Mouse (Mus musculus) adrenal gland, adult 18-20 months (tissue): ENCODE results near the gene Etfb. TPM values are rescaled to one million over a fixed set of nuclear protein-coding genes. Genes with fewer than 3 reads are reported as not detected.
"Not testable (repeated sequence)": the region's sequence is repeated elsewhere in the genome, so short reads cannot be mapped to it uniquely, and the experiment has no call there.

Experiments used
- DNase-seq, 2 experiments: peaks; one replicate each; pipeline ENCODE4 v3.0.0; 2021 to 2022; ENCODE audit warnings: low spot score in 2 of 2
- long read RNA-seq, 2 experiments: library from polyadenylated mRNA; stranded (forward); transcript quantifications; one replicate each; pipeline ENCODE4 v2.0.0; 2021
- total RNA-seq, 2 experiments: library from RNA; stranded (reverse); gene quantifications; 1 replicate in 1 of 2; 2 replicates in 1 of 2; pipeline ENCODE4 v1.2.3; 2021

Etfb gene
- 100 to 1,000 TPM; 440 to 834 TPM for total RNA-seq
- long read RNA-seq, experiment 1, transcript Etfb-201 (6 exons, 893 nt), result major isoform, 238 of 263 reads
- long read RNA-seq, experiment 1, partial matches to known transcripts, result 20 of 263 reads
- long read RNA-seq, experiment 1, other reads (novel, unspliced or antisense), result 5 of 263 reads
- long read RNA-seq, experiment 2, transcript Etfb-205 (5 exons, 551 nt), result minor isoform, 5 of 647 reads
- long read RNA-seq, experiment 2, transcript Etfb-201 (6 exons, 893 nt), result major isoform, 527 of 647 reads
- long read RNA-seq, experiment 2, partial matches to known transcripts, result 101 of 647 reads
- long read RNA-seq, experiment 2, other reads (novel, unspliced or antisense), result 14 of 647 reads

DNA sequence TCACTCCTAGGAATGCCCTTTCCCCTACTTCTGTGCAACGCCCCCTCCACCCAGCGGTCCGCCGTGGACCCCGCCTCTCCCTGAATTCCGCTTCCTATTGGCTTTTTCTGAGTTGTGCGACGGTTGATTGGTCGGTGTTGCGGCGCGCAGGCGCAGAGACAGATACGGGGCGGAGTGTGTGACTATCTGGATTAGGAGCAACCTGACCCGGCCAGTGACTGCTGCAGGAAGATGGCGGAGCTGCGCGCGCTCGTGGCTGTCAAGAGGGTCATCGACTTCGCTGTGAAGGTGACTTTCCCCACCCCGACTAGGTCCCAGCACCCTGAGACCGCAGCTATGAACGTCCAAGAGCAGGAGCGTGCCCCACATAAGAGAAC, at the start of gene Etfb, which contains the start of gene Gm45233:
TSS of gene Etfb (plus strand) at position 167 of the 377 bp plus-strand sequence.
TSS of gene Gm45233 (plus strand) at position 212 of the 377 bp plus-strand sequence.
- peak; percentile 86 to 89 for DNase-seq

DNA sequence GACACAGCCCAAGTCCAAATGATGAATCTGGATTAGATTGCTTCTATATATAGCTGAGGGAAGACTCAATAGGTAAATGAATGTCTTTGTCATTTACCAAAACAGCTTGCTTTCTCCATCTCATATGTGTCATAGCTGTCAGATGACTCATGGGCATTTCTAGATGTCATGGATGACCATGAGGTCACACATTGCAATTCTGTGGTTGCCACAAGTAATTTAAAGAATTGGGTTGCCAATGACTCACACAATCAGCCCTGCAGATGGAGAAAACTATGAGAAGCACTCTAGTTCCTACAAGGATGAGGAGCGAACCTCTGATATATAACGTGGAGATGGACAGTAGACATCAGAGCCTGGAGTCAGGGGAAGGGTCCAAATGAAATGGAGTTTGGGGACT, 44.4 kb upstream of the Etfb start:
- DNase-seq, result no peak

DNA sequence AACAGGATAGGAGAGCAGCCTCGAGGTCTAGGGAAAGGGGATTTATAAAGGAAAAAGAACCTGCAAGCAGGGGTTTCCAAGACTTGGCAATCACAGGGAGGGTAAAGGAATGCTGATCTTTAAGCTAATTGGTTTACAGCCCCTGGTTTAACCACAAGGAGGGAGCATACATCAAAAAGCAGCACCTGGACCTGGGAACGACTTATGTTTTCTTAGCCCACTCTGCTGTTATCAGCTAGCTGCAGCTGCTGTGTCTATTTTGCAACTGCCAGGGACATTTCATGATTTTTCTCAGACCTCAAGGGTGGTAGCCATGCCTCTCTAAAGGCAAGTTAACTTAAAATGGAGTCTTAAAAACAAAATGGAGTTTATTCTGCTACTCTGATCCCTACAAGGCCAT, 41.2 kb upstream of the Etfb start:
- no peak for DNase-seq

DNA sequence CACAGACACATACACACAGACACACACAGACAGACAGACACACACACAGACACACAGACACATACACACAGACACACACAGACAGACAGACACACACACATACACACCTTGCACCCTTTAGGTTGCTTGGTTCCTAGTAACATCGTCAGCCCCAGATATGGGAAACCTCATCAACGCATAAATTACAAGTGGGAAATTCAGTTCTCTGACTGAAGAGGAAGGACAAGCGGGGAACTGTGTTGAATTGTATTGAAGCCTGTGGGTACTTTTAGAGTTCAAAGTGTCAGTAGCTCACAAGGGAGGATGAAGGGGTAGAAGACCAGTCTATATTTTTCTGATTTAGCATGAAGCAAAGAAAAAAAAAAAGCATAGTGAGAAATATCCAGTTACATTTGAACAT, 36.3 kb upstream of the Etfb start:
- no peak for DNase-seq

DNA sequence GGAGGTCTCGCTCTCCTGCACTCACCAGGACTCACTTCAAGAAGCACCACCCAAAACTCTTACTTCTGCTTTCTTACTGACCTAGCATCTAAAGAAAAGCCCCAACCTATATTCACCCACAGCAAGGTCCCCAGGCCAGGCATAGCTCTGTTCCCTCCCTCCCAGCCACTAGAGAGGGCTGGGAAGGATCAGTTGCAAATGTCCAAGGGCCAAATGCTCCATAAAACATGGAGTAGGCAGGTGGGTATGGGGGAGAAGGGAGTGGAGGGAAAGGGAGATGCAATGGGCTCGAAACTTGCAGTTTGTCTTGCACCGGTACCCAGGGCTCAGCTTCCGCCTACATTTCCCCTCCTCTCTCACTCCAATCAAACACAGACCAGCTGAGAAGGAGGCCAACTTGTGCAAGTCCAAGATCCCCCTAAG, 35.7 kb upstream of the Etfb start, which contains the start of gene Siglecg:
TSS of gene Siglecg (plus strand) at position 74 of the 423 bp plus-strand sequence.
- no peak for DNase-seq

DNA sequence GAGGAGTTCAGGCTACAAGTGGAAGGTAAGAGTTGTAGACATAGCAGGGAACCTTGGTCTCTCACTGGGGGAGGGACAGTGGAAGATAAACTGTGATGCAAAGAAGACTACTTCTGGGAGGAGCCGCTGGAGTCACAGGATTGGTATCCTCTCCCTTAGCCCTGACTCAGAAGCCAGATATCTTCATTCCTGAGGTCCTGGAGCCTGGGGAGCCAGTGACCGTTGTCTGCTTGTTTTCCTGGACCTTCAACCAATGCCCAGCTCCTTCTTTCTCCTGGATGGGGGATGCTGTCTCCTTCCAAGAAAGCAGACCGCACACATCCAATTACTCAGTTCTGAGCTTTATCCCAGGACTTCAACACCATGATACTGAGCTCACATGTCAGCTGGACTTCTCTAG, 34.8 kb upstream of the Etfb start:
- no peak for DNase-seq

DNA sequence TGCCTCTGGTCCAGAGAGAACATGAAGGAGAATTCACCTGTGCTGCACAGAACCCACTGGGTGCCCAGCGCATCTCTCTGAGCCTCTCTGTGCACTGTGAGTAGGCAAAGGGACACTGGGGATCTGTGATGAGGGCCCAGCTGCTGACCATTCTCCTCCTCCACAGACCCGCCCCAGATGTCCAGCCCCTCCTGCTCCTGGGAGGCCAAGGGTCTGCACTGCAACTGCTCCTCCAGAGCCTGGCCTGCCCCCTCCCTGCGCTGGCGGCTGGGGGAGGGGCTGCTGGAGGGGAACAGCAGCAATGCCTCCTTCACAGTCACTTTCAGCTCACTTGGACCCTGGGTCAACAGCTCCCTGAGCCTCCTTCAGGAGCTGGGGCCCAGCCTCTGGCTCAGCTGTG, 32.2 kb upstream of the Etfb start:
- not testable (repeated sequence) for DNase-seq

DNA sequence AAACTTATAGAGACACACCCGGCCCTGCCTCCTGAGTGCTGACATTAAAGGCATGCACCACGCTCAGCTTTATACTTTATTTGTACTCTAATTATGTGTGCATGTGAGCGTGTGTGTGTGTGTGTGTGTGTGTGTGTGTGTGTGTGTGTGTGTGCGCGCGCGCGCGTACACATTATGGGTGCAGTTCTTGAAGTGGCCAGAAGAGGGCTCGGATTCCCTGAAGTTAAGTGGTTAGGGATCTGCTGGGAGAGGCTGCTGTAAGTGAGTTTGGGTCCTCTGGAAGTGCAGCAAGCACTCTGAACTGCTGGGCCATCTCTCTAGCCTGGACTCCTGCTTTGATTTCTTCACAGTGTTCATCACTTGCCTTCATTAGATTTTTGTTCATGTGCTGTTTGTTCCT, 26.6 kb upstream of the Etfb start:
- no peak for DNase-seq

DNA sequence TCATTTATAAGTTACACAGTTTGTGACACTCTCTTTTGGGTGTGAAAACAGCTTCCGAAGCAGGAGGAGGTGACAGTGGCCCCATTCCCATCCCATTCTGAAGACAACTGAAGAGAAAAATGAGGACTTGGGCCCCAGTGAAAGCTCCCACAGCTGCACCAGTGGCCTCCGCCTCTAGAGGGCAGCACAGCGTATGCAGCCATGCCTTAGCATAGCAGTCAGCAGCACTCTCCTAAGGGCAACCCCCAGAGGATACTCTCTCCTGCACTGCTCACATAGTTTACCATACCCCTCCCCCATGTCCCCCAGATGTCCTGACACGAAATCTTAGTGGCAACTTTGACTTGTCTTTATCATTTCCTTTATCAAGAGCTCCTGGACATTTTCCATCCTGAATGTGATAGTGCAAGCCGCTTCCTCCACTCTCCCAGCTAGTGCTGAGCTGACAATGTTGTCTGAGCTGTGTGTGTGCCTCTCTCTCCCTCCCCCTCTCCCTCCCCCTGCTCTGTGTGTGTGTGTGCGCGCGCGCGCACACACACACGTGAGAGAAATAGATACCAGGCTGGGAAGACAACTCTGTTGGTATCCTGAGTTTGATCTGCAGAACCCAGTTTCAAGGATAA, 20.8 kb upstream of the Etfb start:
- DNase-seq, result peak; percentile 82 to 87

DNA sequence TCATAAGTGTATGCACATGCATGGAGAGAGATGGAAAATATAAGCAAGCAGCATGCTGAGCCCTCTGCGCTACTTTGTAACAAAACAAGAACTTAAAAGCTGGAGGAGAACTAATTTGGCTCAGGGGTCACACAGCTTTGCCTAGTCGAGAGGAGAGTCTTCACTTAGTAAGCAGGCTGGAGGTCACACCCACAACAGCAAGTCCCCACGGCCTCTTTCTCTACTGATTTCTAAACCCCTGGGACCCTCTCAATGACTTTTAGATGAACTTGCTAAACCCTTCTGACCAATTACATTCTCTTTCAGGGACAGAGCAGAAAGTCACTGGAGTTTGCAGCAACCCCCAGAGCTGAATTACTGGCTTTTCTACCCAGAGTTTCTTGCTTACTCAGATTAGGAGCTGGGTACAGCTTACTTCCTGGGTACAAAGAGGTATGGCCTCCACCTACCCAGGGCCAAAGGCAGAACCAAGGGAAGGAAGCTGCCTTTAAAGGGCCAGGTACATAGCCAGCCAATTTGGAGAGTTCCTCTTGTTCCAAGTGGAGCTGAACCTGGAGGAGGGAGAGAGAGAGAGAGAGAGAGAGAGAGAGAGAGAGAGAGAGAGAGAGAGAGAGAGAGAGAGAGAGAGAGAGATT, 19.8 kb upstream of the Etfb start:
- DNase-seq, result no peak

DNA sequence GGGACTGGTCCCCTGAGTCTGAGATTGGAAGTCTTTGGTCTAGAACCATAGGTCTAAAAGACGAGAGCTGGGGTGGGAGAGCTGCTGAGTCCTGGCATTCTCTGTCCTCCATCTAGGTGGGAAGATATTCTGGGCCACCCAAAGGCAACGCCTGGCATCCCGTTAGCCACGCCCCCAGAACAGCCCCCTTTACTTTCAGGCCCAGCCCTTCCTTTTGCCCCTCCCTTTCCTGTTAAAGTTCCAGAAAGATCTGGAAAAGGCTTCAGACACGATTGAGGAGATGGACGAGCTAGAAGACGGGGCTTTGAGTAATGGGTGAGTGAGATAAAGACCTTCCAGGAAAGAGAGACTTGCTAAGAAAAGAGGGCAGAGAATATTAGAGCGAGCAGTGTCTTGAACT, 16.5 kb upstream of the Etfb start, which contains the start of gene Lim2:
TSS of gene Lim2 (plus strand) at position 265 of the 400 bp plus-strand sequence.
- DNase-seq, result no peak

DNA sequence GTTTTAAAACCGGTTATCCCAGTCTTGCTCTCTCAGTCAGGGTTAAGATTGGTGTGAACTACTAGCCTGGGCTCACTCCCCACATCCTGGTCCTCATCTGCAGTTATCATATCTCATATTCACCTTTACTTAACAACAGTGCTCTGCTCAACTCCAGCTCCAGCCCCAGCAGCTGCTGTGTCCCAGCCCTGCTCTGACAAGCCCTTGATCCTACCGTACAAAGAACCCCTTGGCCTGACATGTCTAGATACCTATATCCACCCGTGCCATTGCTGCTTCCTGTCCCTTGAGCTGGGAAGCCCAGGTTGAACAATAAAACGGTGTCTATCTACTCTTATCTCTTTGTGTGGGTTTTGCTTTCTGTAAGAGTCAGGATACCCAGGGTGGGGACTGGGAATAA, 14.4 kb upstream of the Etfb start:
- DNase-seq, result no peak

DNA sequence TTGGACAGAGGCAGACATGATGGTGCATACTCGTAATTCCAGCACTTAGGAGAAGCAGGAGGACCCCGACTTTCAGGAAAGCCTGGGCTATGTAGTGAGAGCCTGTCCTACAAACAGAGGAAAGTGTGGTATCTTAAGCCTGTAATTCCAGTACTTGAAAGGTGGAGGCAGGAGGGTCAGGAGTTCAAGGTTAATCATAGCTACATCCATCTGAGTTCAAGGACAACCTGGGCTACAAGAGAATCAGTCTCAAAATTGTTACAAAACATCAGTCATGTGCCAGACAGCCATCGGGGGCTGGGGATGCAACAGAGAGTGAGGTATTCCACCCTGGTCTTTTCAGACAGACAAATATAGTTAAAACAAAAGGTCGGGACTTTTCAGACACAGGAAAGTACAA, 11.0 kb upstream of the Etfb start:
- no peak for DNase-seq

DNA sequence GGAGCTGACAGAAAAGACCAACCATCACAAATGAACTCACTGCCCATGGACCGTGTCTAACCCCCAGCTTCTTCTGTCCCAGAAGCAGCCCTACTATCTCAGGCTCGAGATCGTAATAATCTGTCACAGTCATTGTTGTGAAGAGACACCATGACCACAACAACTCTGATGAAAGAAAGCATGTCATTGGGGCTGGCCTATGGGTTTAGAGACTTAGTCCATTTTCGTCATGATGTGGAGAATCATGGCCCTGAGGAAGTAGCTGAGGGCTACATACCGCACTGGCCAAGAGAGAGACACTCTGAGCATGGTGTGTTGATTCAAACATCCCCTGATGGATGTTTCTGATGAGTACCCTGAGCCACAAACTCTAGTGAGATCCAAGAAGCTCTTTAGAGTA, 9.2 kb upstream of the Etfb start:
- DNase-seq, result no peak

DNA sequence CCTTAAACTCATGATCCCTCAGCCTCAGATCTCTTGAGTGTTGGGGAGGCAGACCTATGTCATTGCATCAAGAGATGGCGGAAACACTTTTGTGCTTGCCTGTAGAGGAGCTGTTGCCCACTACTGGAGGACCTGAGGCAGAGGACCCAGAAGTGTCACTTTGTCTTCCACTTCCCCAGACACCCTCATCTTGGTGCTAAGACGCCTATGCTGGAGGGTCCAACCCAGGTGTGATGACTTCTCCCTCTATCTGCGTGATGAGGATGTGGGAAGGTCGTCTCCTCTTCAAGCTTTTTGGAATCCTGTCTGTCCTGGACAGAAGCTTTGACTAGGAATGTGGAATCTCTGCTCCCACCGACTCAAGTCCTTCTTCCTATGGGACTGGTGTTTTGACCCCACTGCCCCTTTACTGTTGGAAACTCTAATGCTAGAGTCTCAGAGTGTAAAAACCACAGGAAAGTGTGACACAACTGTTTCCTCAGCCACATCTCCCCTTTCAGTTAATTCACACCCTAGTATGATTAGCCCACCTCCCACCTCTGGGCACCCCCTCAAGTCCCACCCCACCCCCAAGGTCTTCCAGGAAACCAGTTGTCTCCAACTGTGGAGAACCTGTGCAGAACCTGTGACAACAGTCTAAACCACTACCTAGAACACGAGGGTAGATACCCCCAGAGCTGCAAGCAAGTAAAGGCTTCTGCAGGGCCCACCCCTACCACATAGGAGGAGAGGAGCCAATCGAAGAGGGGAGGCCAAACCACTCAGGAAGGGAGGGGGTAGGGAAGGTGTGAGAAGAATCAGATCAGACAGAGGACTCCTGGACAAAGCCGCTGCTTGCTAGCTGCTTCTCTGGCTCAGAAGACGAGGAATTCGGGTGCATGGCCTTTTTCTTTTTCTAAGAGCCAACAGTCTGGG, 7.3 kb upstream of the Etfb start, which contains the start of gene Nkg7:
TSS of gene Nkg7 (plus strand) at position 733 of the 915 bp plus-strand sequence.
- no peak for DNase-seq

DNA sequence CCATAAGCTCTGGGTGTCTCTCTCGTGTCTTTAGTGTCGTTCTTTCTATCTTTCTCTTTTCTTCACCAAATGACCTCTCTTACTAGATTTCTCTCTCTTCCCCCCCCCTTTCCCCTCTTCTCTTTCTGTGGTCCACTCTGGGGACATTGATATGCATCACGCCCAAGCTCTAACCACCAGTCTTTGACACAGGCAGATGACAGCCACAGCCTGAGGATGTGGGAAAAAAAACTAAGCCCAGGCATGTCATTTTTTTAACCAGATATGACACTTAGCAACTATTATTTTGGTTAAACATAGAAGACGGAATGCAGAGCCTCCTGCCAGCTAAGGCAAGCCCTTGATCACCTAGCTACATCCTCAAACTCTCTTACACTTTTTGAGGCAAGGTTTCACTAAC, 5.3 kb upstream of the Etfb start:
- DNase-seq, result no peak

DNA sequence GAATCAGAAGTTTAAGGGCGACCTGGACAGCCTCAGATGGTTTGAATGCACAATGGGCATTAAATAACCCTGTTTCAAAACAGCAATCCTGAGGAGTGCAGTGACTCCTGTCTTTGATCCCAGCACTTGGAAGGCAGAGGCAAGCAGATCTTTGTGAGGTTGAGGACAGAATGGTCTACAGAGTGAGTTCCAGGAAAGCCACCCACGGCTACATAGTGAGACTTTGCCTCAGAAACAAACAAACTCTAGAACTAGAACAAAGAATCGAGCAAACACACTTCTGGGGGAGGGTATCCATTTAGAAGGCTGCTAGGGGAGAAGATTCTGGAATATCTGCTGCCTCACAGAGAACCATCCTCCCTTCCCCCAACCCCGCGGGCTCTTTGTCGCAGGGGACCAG, 3.4 kb upstream of the Etfb start, which contains the start of gene Cldnd2:
TSS of gene Cldnd2 (plus strand) at position 301 of the 400 bp plus-strand sequence.
- DNase-seq, result no peak

DNA sequence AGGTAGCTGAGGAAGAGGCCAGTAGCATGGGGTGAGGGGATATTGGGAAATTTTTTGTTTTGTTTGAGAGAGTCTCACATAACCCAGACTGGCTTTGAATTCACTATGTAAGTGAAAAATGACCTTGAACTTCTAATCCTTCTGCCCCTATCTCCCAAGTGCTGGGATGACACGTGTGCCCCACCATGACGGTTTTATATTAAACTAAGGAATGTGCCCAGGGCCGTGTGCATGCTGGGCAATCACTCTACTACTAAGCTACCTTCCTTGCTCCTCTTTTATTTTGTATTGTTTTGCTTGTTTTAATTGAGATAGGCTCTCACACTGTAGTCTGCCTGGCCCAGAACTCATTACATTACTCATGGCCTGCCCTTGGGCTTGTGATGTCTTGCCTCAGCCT, 2.8 kb upstream of the Etfb start:
- no peak for DNase-seq

DNA sequence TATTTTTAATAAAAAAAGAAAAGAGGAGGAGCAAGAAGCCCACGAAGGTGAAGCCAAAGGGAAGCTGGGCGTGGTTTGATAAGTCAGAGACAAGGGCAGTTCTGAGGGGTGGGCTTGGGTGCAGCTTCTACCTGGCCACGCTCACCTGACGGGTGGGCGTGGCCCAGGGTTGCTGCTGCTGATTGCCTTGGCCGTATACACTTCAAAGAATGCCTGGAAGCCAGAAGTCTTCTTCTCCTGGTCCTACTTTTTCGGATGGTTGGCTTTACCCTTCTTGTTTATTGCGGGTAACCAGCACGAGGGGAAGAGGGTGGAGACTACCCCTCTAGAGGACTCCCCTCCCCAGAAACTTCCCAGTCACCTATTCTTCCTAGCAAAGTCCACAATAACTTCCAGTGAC, 1.2 kb upstream of the Etfb start:
- DNase-seq, result no peak

DNA sequence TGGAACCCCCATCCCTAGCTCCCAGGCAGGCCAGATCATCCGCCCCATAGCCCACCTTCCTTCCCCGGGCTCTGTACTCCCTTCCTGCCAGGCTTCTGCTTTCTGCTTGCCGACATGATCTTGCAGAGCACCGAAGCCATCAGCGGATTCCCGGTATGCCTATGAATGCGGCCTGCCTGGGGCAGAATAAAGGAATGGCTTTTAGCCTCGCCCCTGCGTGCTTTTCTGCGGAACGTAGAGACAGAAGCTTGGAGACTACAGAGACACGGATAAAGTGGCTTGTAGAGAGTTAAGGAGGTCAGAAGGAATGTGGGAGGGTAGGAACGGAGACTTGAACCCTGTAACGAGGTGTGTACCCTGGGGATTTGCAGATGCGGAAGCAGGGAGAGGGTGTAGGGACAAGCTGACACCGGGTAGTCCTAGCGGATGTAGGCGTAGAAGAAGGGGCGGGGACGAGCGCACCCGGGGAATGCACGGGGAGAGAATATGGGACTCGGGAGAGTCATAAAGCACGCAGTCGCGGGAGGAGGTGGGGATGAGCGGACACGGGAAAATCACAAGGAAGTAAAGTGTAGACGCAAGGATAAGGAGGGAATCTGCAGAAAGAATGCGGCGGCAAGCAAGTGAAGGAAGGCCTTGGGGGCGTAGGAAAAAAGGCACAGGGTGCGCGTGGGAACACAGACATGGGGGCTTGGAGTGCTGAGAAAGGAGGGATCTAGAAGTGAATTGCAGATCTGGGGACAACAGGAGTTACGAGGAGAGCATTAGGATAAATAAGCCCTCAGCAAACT, 562 bp upstream of the Etfb start:
- peak; percentile 76 to 78 for DNase-seq
